Mouse (Mus musculus) neural tube, embryonic 11.5 days (tissue): Measurements from ENCODE around the gene Slc16a12. TPM values are rescaled to one million over a fixed set of nuclear protein-coding genes. Genes with fewer than 3 reads are reported as not detected.

Experiments
- ATAC-seq: fragments of 200-750 bp; cut with Nextera tagmentation; 2 replicates; pipeline ENCODE4 v1.8.0; 2017; ENCODE audit warnings: moderate number of reproducible peaks, mild to moderate bottlenecking, moderate TSS enrichment, moderate library complexity; ENCODE audit not compliant: insufficient read depth, low FRiP score, low TSS enrichment
- DNase-seq: peaks from one replicate; pipeline ENCODE4 v3.0.0-alpha.2; 2015; ENCODE audit warnings: low spot score
- H3K27ac ChIP-seq: fragments of 300-500 bp; sonication (generic); 2 replicates; pipeline ENCODE4 v1.5.1; 2014; ENCODE audit warnings: low read depth, mild to moderate bottlenecking, low read length
- H3K27me3 ChIP-seq: fragments of 300-500 bp; sonication (generic); 2 replicates; pipeline ENCODE4 v1.6.1; 2014; ENCODE audit warnings: mild to moderate bottlenecking, low read length, mixed read lengths; ENCODE audit not compliant: control insufficient read depth, insufficient read depth
- H3K36me3 ChIP-seq: fragments of 300-500 bp; sonication (generic); 2 replicates; pipeline ENCODE4 v1.6.1; 2014; ENCODE audit warnings: mild to moderate bottlenecking, low read length, moderate library complexity, mixed read lengths; ENCODE audit not compliant: control insufficient read depth, insufficient read depth
- H3K4me1 ChIP-seq: fragments of 300-500 bp; sonication (generic); 2 replicates; pipeline ENCODE4 v1.6.1; 2014; ENCODE audit warnings: low read length, mixed read lengths; ENCODE audit not compliant: control insufficient read depth, insufficient read depth
- H3K4me2 ChIP-seq: fragments of 300-500 bp; sonication (generic); 2 replicates; pipeline ENCODE4 v1.6.1; 2014; ENCODE audit warnings: low read depth, mild to moderate bottlenecking, moderate library complexity
- H3K4me3 ChIP-seq: fragments of 300-500 bp; sonication (generic); 2 replicates; pipeline ENCODE4 v1.5.1; 2014; ENCODE audit warnings: low read depth, low read length
- H3K9ac ChIP-seq: fragments of 300-500 bp; sonication (generic); 2 replicates; pipeline ENCODE4 v1.6.1; 2014; ENCODE audit warnings: mild to moderate bottlenecking, low read length
- H3K9me3 ChIP-seq: fragments of 300-500 bp; sonication (generic); 2 replicates; pipeline ENCODE4 v1.6.1; 2016; ENCODE audit warnings: low read length; ENCODE audit not compliant: control insufficient read depth
- WGBS: fragments of 180-500 bp; shearing (Covaris S2); extraction: QIAGEN DNeasy Blood & Tissue Kit; methylation state at CpG from one replicate; pipeline ENCODE4 v1.1.7; 2014; 5-methylcytosine and 5-hydroxymethylcytosine counted together
- polyA plus RNA-seq: library from polyadenylated mRNA; unstranded; fragments of >200 nt; fragmentation: Nextera tagmentation; extraction: Ambion mirVana; gene quantifications from 2 replicates; pipeline ENCODE4 v1.2.1, GENCODE M21; 2014

Gene Slc16a12
- polyA plus RNA-seq, 1 experiment from 2014 or later = 1.3 TPM

- Histone ChIP-seq H3K9me3 (no peaks in the 10 kb centered on the region), H3K27ac (no peak overlapping the region), H3K9ac (no peak overlapping the region), H3K27me3 (no peaks in the 10 kb centered on the region), H3K4me2 (no peak overlapping the region), H3K36me3 (no peaks in the 10 kb centered on the region), H3K4me3 (no peak overlapping the region), H3K4me1 (no peaks in the 10 kb centered on the region)
- DNase-seq = no peak
- no peak for ATAC-seq
- 91% methylated on average over 4 of the region's 4 CpGs for WGBS
Measured at GRCm38 (mm10) chr19:34735900-34736299, 11.2 kb downstream of the Slc16a12 start.

GRCm38 (mm10) chr19:34733020-34733419, 14.1 kb downstream of the Slc16a12 start:
- H3K4me3 ChIP-seq = no peak overlapping the region
- 67% methylated on average over 3 of the region's 3 CpGs for WGBS
- ATAC-seq = no peak

GRCm38 (mm10) chr19:34731356-34731755, 15.7 kb downstream of the Slc16a12 start:
- WGBS = 61% methylated on average over 5 of the region's 5 CpGs

More at GRCm38 (mm10) chr19:34733020-34733419, 14.1 kb downstream of the Slc16a12 start:
- Histone ChIP-seq H3K36me3 (no peaks in the 10 kb centered on the region), H3K27ac (no peak overlapping the region), H3K4me1 (no peaks in the 10 kb centered on the region), H3K9me3 (no peaks in the 10 kb centered on the region), H3K9ac (no peak overlapping the region), H3K27me3 (no peaks in the 10 kb centered on the region), H3K4me2 (no peak overlapping the region)
- DNase-seq = no peak

GRCm38 (mm10) chr19:34730584-34730983, 16.5 kb downstream of the Slc16a12 start:
- Histone ChIP-seq H3K4me2 (no peak overlapping the region), H3K9ac (no peak overlapping the region), H3K4me1 (no peaks in the 10 kb centered on the region), H3K9me3 (no peaks in the 10 kb centered on the region), H3K36me3 (no peaks in the 10 kb centered on the region), H3K4me3 (no peak overlapping the region), H3K27ac (no peak overlapping the region), H3K27me3 (no peaks in the 10 kb centered on the region)
- DNase-seq (no peak), ATAC-seq (no peak)
- WGBS = 94% methylated on average over 4 of the region's 4 CpGs

More at GRCm38 (mm10) chr19:34731356-34731755, 15.7 kb downstream of the Slc16a12 start:
- ATAC-seq (no peak), DNase-seq (no peak)
- Histone ChIP-seq H3K4me2 (no peak overlapping the region), H3K4me3 (no peak overlapping the region), H3K9ac (no peak overlapping the region), H3K36me3 (no peaks in the 10 kb centered on the region), H3K9me3 (no peaks in the 10 kb centered on the region), H3K27me3 (no peaks in the 10 kb centered on the region), H3K4me1 (no peaks in the 10 kb centered on the region), H3K27ac (no peak overlapping the region)

- no peak overlapping the region for H3K9ac ChIP-seq
- H3K36me3 ChIP-seq = no peaks in the 10 kb centered on the region
- ATAC-seq (no peak), DNase-seq (no peak)
- H3K27me3 ChIP-seq = no peaks in the 10 kb centered on the region
- H3K4me3 ChIP-seq = no peak overlapping the region
- H3K4me1 ChIP-seq = no peaks in the 10 kb centered on the region
- 87% methylated on average over 3 of the region's 3 CpGs for WGBS
- H3K4me2 ChIP-seq = no peak overlapping the region
- no peak overlapping the region for H3K27ac ChIP-seq
- H3K9me3 ChIP-seq = no peaks in the 10 kb centered on the region
Measured at GRCm38 (mm10) chr19:34729505-34729904, 17.6 kb downstream of the Slc16a12 start.

GRCm38 (mm10) chr19:34726254-34726962, 20.7 kb downstream of the Slc16a12 start:
- no peaks in the 10 kb centered on the region for H3K4me1 ChIP-seq
- 94% methylated on average over 1 of the region's 1 CpGs for WGBS
- ATAC-seq (no peak), DNase-seq (no peak)
- no peaks in the 10 kb centered on the region for H3K36me3 ChIP-seq
- no peak overlapping the region for H3K9ac ChIP-seq
- no peak overlapping the region for H3K4me3 ChIP-seq
- H3K27me3 ChIP-seq = no peaks in the 10 kb centered on the region
- no peak overlapping the region for H3K4me2 ChIP-seq
- no peaks in the 10 kb centered on the region for H3K9me3 ChIP-seq
- H3K27ac ChIP-seq = no peak overlapping the region

- Histone ChIP-seq H3K4me1 (no peaks in the 10 kb centered on the region), H3K9me3 (no peaks in the 10 kb centered on the region), H3K27me3 (no peaks in the 10 kb centered on the region), H3K27ac (no peak overlapping the region), H3K9ac (no peak overlapping the region), H3K4me3 (no peak overlapping the region), H3K36me3 (no peaks in the 10 kb centered on the region), H3K4me2 (no peak overlapping the region)
- ATAC-seq (no peak), DNase-seq (no peak)
- 90% methylated on average over 5 of the region's 5 CpGs for WGBS
Measured at GRCm38 (mm10) chr19:34725418-34725817, 21.7 kb downstream of the Slc16a12 start.

- Histone ChIP-seq H3K9me3 (no peaks in the 10 kb centered on the region), H3K4me1 (no peaks in the 10 kb centered on the region), H3K4me2 (no peak overlapping the region), H3K27me3 (no peaks in the 10 kb centered on the region), H3K36me3 (no peaks in the 10 kb centered on the region), H3K9ac (no peak overlapping the region), H3K4me3 (no peak overlapping the region), H3K27ac (no peak overlapping the region)
- WGBS = 80% methylated on average over 4 of the region's 4 CpGs
- ATAC-seq (no peak), DNase-seq (no peak)
Measured at GRCm38 (mm10) chr19:34724598-34724997, 22.5 kb downstream of the Slc16a12 start.

GRCm38 (mm10) chr19:34722541-34722940, 24.5 kb downstream of the Slc16a12 start:
- H3K9ac ChIP-seq = no peak overlapping the region
- DNase-seq (no peak), ATAC-seq (no peak)
- WGBS = 94% methylated on average over 3 of the region's 3 CpGs
- H3K27me3 ChIP-seq = no peaks in the 10 kb centered on the region
- H3K27ac ChIP-seq = no peak overlapping the region
- H3K4me1 ChIP-seq = no peaks in the 10 kb centered on the region
- no peak overlapping the region for H3K4me2 ChIP-seq
- H3K36me3 ChIP-seq = no peaks in the 10 kb centered on the region
- H3K9me3 ChIP-seq = no peaks in the 10 kb centered on the region
- no peak overlapping the region for H3K4me3 ChIP-seq
